Mouse (Mus musculus) testis, adult 2 months (tissue): ENCODE results near the gene Wwtr1. TPM values are rescaled to one million over a fixed set of nuclear protein-coding genes. Genes with fewer than 3 reads are reported as not detected.

Experiments
- H3K27ac ChIP-seq: fragments of 200-500 bp; 2 replicates; pipeline ENCODE4 v1.5.1; 2012; ENCODE audit warnings: low read depth, low read length; ENCODE audit not compliant: control insufficient read depth, insufficient read depth
- H3K27me3 ChIP-seq: fragments of 200-500 bp; 2 replicates; pipeline ENCODE4 v1.6.1; 2012; ENCODE audit warnings: mild to moderate bottlenecking, low read length, moderate library complexity; ENCODE audit not compliant: control insufficient read depth, insufficient read depth
- H3K36me3 ChIP-seq: fragments of 200-500 bp; 2 replicates; pipeline ENCODE4 v1.6.1; 2012; ENCODE audit warnings: mild to moderate bottlenecking, low read length; ENCODE audit not compliant: control insufficient read depth, insufficient read depth
- H3K4me1 ChIP-seq: fragments of 200-500 bp; 2 replicates; pipeline ENCODE4 v1.6.1; 2012; ENCODE audit warnings: low read length; ENCODE audit not compliant: control insufficient read depth, insufficient read depth
- H3K4me3 ChIP-seq: fragments of 200-500 bp; 2 replicates; pipeline ENCODE4 v1.5.1; 2012; ENCODE audit warnings: low read depth, mild to moderate bottlenecking, low read length, moderate library complexity, mixed read lengths; ENCODE audit not compliant: control insufficient read depth
- CTCF ChIP-seq: fragments of 200-500 bp; IDR thresholded peaks from 2 replicates; pipeline ENCODE4 v1.5.1; 2012; ENCODE audit warnings: low read depth, mild to moderate bottlenecking, inconsistent platforms, low read length, moderate library complexity; ENCODE audit not compliant: control insufficient read depth, insufficient read depth, insufficient replicate concordance
- POLR2A ChIP-seq: fragments of 200-500 bp; IDR thresholded peaks from 2 replicates; pipeline ENCODE4 v1.6.1; 2012; ENCODE audit warnings: low read depth, mild to moderate bottlenecking, inconsistent platforms, low read length, moderate library complexity; ENCODE audit not compliant: control insufficient read depth
- polyA plus RNA-seq: library from polyadenylated mRNA; depleted of rRNA; stranded (reverse); fragments of >200 nt; gene quantifications from 2 replicates; pipeline ENCODE4 v1.2.3, GENCODE M21; 2012

The Wwtr1 gene
- polyA plus RNA-seq, 1 experiment = 23.0 TPM

GRCm38 (mm10) chr3:57440956-57441355 lies 134.8 kb downstream of the Wwtr1 start:
- H3K27ac ChIP-seq = no peak overlapping the region
- no peaks in the 10 kb centered on the region for H3K27me3 ChIP-seq
- no peaks in the 10 kb centered on the region for H3K36me3 ChIP-seq
- no peak overlapping the region for H3K4me3 ChIP-seq
- TF ChIP-seq CTCF (no peak), POLR2A (no peak)
- no peaks in the 10 kb centered on the region for H3K4me1 ChIP-seq

GRCm38 (mm10) chr3:57435364-57435763 lies 140.3 kb downstream of the Wwtr1 start:
- Histone ChIP-seq H3K27me3 (no peaks in the 10 kb centered on the region), H3K36me3 (no peaks in the 10 kb centered on the region), H3K27ac (no peak overlapping the region), H3K4me3 (no peak overlapping the region), H3K4me1 (no peaks in the 10 kb centered on the region)
- TF ChIP-seq POLR2A (no peak), CTCF (no peak)

- no peaks in the 10 kb centered on the region for H3K27me3 ChIP-seq
- TF ChIP-seq POLR2A (no peak), CTCF (no peak)
- no peaks in the 10 kb centered on the region for H3K36me3 ChIP-seq
- no peak overlapping the region for H3K4me3 ChIP-seq
- no peak overlapping the region for H3K27ac ChIP-seq
- H3K4me1 ChIP-seq = no peaks in the 10 kb centered on the region
Observed at GRCm38 (mm10) chr3:57431706-57432105, 144.0 kb downstream of the Wwtr1 start.

- H3K36me3 ChIP-seq = no peaks in the 10 kb centered on the region
- H3K4me1 ChIP-seq = no peaks in the 10 kb centered on the region
- TF ChIP-seq CTCF (no peak), POLR2A (no peak)
- H3K27ac ChIP-seq = no peak overlapping the region
- no peak overlapping the region for H3K4me3 ChIP-seq
- no peaks in the 10 kb centered on the region for H3K27me3 ChIP-seq
Observed at GRCm38 (mm10) chr3:57429486-57429885, 146.2 kb downstream of the Wwtr1 start.

GRCm38 (mm10) chr3:57428682-57429464 lies 146.8 kb downstream of the Wwtr1 start:
- no peaks in the 10 kb centered on the region for H3K27me3 ChIP-seq

GRCm38 (mm10) chr3:57426351-57426750 lies 149.4 kb downstream of the Wwtr1 start:
- H3K4me1 ChIP-seq = no peaks in the 10 kb centered on the region
- no peak for TF ChIP-seq POLR2A
- no peak for TF ChIP-seq CTCF
- H3K27ac ChIP-seq = no peak overlapping the region
- H3K4me3 ChIP-seq = no peak overlapping the region
- no peaks in the 10 kb centered on the region for H3K27me3 ChIP-seq
- no peaks in the 10 kb centered on the region for H3K36me3 ChIP-seq

More at GRCm38 (mm10) chr3:57428682-57429464, 146.8 kb downstream of the Wwtr1 start:
- Histone ChIP-seq H3K4me1 (no peaks in the 10 kb centered on the region), H3K4me3 (no peak overlapping the region), H3K27ac (no peak overlapping the region), H3K36me3 (no peaks in the 10 kb centered on the region)
- no peak for TF ChIP-seq CTCF
- TF ChIP-seq POLR2A = no peak

GRCm38 (mm10) chr3:57425089-57425730 lies 150.5 kb downstream of the Wwtr1 start, which contains the start of gene Tm4sf4:
Gene Tm4sf4 (plus strand): TSS chr3:57425314.
- Histone ChIP-seq H3K4me3 (no peak within 1 kb of the TSS), H3K36me3 (no peaks in the 10 kb centered on the region), H3K4me1 (no peaks in the 10 kb centered on the region), H3K27me3 (no peaks in the 10 kb centered on the region), H3K27ac (no peak within 1 kb of the TSS)
- TF ChIP-seq POLR2A = no peak

- H3K36me3 ChIP-seq = no peaks in the 10 kb centered on the region
- H3K4me1 ChIP-seq = no peaks in the 10 kb centered on the region
- H3K4me3 ChIP-seq = no peak overlapping the region
- no peaks in the 10 kb centered on the region for H3K27me3 ChIP-seq
- TF ChIP-seq POLR2A (no peak), CTCF (no peak)
- H3K27ac ChIP-seq = no peak overlapping the region
Observed at GRCm38 (mm10) chr3:57420660-57421059, 155.1 kb downstream of the Wwtr1 start.
